Mouse (Mus musculus): ENCODE results near the gene Slc35e4.
"Not testable (repeated sequence)": the region's sequence is repeated elsewhere in the genome, so short reads cannot be mapped to it uniquely, and the experiment has no call there.

Slc35e4 gene

GRCm38 (mm10) chr11:3918738-3919137 lies 4.3 kb upstream of the Slc35e4 start:
- DNase-seq (ENCODE audit: low read depth, low spot score): peak; percentile 51

- DNase-seq (ENCODE audit: low read depth, low spot score): peak; percentile 81
Measured at GRCm38 (mm10) chr11:3913316-3914108, 952 bp downstream of the Slc35e4 start.

- no peak for DNase-seq (ENCODE audit: low read depth, low spot score)
Measured at GRCm38 (mm10) chr11:3912875-3913271, 1.6 kb downstream of the Slc35e4 start.

- no peak for DNase-seq (ENCODE audit: low read depth, low spot score)
Measured at GRCm38 (mm10) chr11:3912100-3912874, 2.2 kb downstream of the Slc35e4 start.

- DNase-seq (ENCODE audit: low read depth, low spot score): not testable (repeated sequence)
Measured at GRCm38 (mm10) chr11:3911440-3911839, 3.0 kb downstream of the Slc35e4 start.

GRCm38 (mm10) chr11:3910513-3911310 lies 3.8 kb downstream of the Slc35e4 start:
- DNase-seq (ENCODE audit: low read depth, low spot score): no peak

- no peak for DNase-seq (ENCODE audit: low read depth, low spot score)
Measured at GRCm38 (mm10) chr11:3909236-3909635, 5.2 kb downstream of the Slc35e4 start.

- no peak for DNase-seq (ENCODE audit: low read depth, low spot score)
Measured at GRCm38 (mm10) chr11:3905446-3905845, 9.0 kb downstream of the Slc35e4 start.

- no peak for DNase-seq (ENCODE audit: low read depth, low spot score)
Measured at GRCm38 (mm10) chr11:3904673-3905072, 9.8 kb downstream of the Slc35e4 start.

GRCm38 (mm10) chr11:3903046-3903445 lies 11.4 kb downstream of the Slc35e4 start:
- no peak for DNase-seq (ENCODE audit: low read depth, low spot score)

- no peak for DNase-seq (ENCODE audit: low read depth, low spot score)
Measured at GRCm38 (mm10) chr11:3902516-3902915, 11.9 kb downstream of the Slc35e4 start.

- DNase-seq (ENCODE audit: low read depth, low spot score): no peak
Measured at GRCm38 (mm10) chr11:3900296-3900695, 14.2 kb downstream of the Slc35e4 start.

GRCm38 (mm10) chr11:3895933-3896332 lies 18.5 kb downstream of the Slc35e4 start:
- DNase-seq (ENCODE audit: low read depth, low spot score): no peak

GRCm38 (mm10) chr11:3895458-3895857 lies 19.0 kb downstream of the Slc35e4 start:
- DNase-seq (ENCODE audit: low read depth, low spot score): no peak

- DNase-seq (ENCODE audit: low read depth, low spot score): peak; percentile 97
Measured at GRCm38 (mm10) chr11:3894406-3895281, 19.8 kb downstream of the Slc35e4 start, which contains the start of the genes 4921536K21Rik and Dusp18. 4921536K21Rik (minus strand) TSS chr11:3895098. Dusp18 (plus strand) TSS chr11:3895240.

GRCm38 (mm10) chr11:3893970-3894369 lies 20.5 kb downstream of the Slc35e4 start:
- no peak for DNase-seq (ENCODE audit: low read depth, low spot score)

GRCm38 (mm10) chr11:3887331-3887730 lies 27.1 kb downstream of the Slc35e4 start:
- no peak for DNase-seq (ENCODE audit: low read depth, low spot score)

GRCm38 (mm10) chr11:3883711-3884110 lies 30.8 kb downstream of the Slc35e4 start:
- DNase-seq (ENCODE audit: low read depth, low spot score): no peak

GRCm38 (mm10) chr11:3879836-3880235 lies 34.6 kb downstream of the Slc35e4 start:
- peak; percentile 92 for DNase-seq (ENCODE audit: low read depth, low spot score)

GRCm38 (mm10) chr11:3878660-3879059 lies 35.8 kb downstream of the Slc35e4 start:
- DNase-seq (ENCODE audit: low read depth, low spot score): peak; percentile 21

- DNase-seq (ENCODE audit: low read depth, low spot score): no peak
Measured at GRCm38 (mm10) chr11:3876419-3876818, 38.0 kb downstream of the Slc35e4 start.

All from ES-CJ7 (cell line).